Mouse (Mus musculus) layer of hippocampus, adult 8-10 months (tissue): ENCODE data around the gene Ppfia1. TPM values are rescaled to one million over a fixed set of nuclear protein-coding genes. Genes with fewer than 3 reads are reported as not detected.

Experiments
- DNase-seq, 2 experiments: peaks; one replicate each; pipeline ENCODE4 v3.0.0; 2022; ENCODE audit warnings: low spot score in 2 of 2
- total RNA-seq, 4 experiments: library from RNA; stranded (reverse); gene quantifications; 2 replicates each; pipeline ENCODE4 v1.2.4; 2022

Ppfia1 gene
- total RNA-seq, 4 experiments from 2014 or later, result 37.1 to 43.4 (median 40.3) TPM

GRCm38 (mm10) chr7:144438811-144439210 is 114.7 kb downstream of the Ppfia1 start:
- no peak for DNase-seq

GRCm38 (mm10) chr7:144432920-144433319 is 120.6 kb downstream of the Ppfia1 start:
- no peak for DNase-seq

- no peak for DNase-seq
Measured at GRCm38 (mm10) chr7:144427460-144427859, 126.1 kb downstream of the Ppfia1 start.

Other genes with a start within 250 kb of the Ppfia1 start
- 100 to 1,000 TPM; 151 to 178 (median 164) TPM for gene Cttn, start 82.7 kb downstream of the Ppfia1 start, total RNA-seq
- 1 to 10 TPM; 1.9 to 3.4 (median 2.8) TPM for gene Fadd, start 28.7 kb upstream of the Ppfia1 start, total RNA-seq
- gene Ano1, start 198.2 kb upstream of the Ppfia1 start, total RNA-seq, result 1 to 10 TPM; 2.8 to 7.6 (median 3.9) TPM